Mouse (Mus musculus): ENCODE data around the gene Rsl1.
"Not testable (repeated sequence)": the region's sequence is repeated elsewhere in the genome, so short reads cannot be mapped to it uniquely, and the experiment has no call there.

The Rsl1 gene

DNA sequence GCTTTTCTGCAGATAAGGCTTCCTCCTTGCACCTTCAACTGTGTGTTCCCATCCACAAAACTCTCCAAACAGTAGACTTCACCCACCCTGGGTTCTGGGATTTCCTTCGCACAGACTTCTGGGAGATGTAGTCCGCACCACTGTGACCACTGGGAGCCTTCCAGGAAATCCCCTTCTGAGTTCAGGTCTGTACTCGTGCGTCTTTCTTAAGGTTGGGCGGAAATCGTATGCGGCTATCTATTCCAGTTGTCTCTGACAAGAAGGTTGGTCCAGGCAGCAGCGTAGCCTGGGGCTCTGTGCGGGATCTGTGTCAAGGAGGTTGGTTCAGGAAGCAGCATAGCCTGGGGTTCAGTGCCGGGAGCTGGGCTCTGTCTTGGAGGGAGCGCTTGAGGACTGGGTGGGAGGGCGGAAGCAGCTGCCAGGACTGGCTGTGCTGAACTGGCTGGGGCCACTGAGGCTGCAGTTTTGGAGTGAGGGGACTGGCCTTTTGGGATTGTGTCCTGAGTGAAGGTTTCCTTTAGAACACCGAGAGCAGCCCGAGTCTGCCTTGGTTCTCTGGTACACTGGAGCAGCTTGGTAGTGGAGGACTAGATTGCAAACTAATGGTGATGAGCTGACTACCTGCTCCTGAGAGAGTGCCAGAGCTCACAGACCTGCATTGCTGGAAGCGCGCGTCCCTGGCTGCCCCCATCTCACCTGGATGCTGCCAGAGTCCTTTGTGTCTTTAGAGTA lies at the start of gene Rsl1:
Gene Rsl1, plus strand, starts transcription at position 192 of the 732 bp plus-strand sequence.
- not testable (repeated sequence) for H3K27me3 ChIP-seq (ENCODE audit: control insufficient read depth, insufficient read depth, low read length, poor library complexity, severe bottlenecking); H3K36me3 ChIP-seq (ENCODE audit: control insufficient read depth, insufficient read depth, low read length, poor library complexity, severe bottlenecking)
- peak; percentile 87 for DNase-seq (ENCODE audit: low read depth, low spot score)

DNA sequence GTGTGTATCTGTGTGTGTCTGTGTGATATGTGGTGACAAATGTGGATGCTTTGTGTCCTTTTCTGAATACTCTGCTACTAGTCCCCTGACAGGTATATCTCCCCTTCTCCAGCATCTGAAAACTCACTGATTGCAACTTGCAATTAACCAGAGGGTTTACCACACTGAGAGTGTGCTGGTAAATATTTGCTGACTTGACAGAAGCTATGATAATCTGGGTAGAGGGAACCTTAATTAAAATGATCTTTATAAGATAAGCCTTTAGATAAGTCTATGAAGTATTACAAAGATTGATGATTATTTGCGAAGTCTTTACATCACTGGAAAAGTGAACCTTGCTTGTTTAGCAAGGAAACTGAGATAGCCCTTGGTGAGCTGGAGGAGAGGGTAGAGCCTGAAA lies 48.5 kb upstream of the Rsl1 start:
- DNase-seq (ENCODE audit: low read depth, low spot score): no peak
- Histone ChIP-seq H3K36me3 (ENCODE audit: control insufficient read depth, insufficient read depth, low read length, poor library complexity, severe bottlenecking) (no peaks in the 10 kb centered on the region), H3K27me3 (ENCODE audit: control insufficient read depth, insufficient read depth, low read length, poor library complexity, severe bottlenecking) (no peaks in the 10 kb centered on the region)

DNA sequence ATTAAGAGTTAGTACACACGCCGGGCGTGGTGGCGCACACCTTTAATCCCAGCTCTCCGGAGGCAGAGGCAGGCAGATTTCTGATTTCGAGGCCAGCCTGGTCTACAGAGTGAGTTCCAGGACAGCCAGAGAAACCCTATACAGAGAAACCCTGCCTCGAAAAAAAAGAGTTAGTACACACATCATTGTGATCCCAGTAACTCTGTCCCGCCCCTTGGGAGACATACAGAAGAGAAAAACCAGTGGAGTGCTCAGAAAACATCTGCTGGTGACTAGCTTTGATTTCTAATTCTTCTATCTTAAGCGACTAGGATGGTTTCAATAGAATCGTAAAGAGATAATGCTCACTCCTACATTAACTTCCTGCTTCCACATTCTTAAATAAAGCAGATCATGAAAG lies 45.5 kb upstream of the Rsl1 start:
- not testable (repeated sequence) for H3K27me3 ChIP-seq (ENCODE audit: control insufficient read depth, insufficient read depth, low read length, poor library complexity, severe bottlenecking); DNase-seq (ENCODE audit: low read depth, low spot score); H3K36me3 ChIP-seq (ENCODE audit: control insufficient read depth, insufficient read depth, low read length, poor library complexity, severe bottlenecking)

DNA sequence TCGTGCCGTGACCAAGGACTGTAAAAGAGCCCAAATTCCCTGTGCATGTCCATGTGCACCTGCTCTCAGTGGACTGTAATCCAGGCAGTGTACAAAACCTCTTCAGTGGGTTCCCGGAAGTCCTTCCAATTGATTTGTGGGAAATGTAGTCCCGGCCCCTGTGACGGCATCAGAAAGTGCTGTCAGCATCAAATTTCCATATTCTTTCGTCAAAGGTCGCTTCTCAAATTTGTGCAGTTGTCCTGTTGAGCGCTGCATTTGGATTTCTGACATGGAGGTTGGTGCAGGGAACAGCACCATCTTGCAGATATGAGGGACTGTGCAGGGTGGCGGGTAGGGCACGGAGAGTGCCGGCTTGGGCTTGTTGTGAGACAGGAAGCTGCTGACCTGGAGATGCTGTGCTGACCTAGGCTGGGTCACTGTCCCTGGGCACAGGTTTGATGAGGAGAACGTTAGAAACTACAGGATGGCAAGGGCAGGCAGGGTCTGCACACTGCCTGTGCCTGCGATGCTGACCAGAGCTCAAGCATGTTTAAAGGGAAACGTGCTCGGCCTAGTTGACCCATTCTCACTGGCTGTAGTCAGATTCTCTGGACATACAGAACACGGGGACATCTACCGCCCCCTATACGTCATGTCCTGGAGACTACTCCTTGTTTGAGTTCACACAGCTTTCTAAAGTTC lies 44.8 kb upstream of the Rsl1 start:
- peak; percentile 88 for DNase-seq (ENCODE audit: low read depth, low spot score)
- Histone ChIP-seq H3K27me3 (ENCODE audit: control insufficient read depth, insufficient read depth, low read length, poor library complexity, severe bottlenecking) (no peaks in the 10 kb centered on the region), H3K36me3 (ENCODE audit: control insufficient read depth, insufficient read depth, low read length, poor library complexity, severe bottlenecking) (no peaks in the 10 kb centered on the region)

DNA sequence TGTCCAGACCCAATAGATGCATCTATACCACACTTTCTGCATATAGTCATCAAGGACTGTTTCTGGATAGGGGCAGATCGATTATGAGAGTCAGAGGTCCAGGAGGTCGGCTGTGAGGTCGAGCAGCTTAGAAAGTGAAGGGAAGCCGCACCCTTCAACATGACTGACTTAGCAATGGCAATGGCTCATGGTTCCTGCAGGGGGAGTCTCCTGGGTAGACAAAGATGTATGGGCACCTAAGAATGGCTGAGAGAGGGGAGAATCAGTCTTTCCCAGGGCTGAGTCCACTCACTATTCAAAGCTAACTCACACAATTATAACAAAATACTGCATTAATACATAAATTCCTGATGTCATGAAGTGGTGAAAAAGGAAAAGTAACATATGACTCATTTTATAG lies 6.9 kb upstream of the Rsl1 start:
- not testable (repeated sequence) for H3K27me3 ChIP-seq (ENCODE audit: control insufficient read depth, insufficient read depth, low read length, poor library complexity, severe bottlenecking); H3K36me3 ChIP-seq (ENCODE audit: control insufficient read depth, insufficient read depth, low read length, poor library complexity, severe bottlenecking); DNase-seq (ENCODE audit: low read depth, low spot score)

DNA sequence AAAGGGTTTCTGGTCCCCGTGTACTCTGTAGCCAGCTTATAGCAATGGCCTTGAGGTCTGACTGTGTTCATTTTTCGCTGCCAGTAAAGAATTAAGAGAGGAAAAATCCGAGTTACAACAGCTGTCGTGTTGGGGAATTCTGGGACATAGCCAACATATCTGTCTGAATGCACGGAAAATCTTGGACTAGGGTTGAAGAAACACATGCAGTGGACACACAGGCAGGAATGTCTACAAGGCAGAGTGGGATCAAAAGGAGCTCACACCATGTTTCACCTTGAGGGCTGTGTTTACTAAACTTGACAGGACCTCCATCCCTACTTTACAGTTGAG lies 707 bp downstream of the Rsl1 start:
- H3K27me3 ChIP-seq (ENCODE audit: control insufficient read depth, insufficient read depth, low read length, poor library complexity, severe bottlenecking): no peaks in the 10 kb centered on the region
- peaks cover 5% of the 10 kb centered on the region; the same call in 1 of the 2 replicates for H3K36me3 ChIP-seq (ENCODE audit: control insufficient read depth, insufficient read depth, low read length, poor library complexity, severe bottlenecking)
- DNase-seq (ENCODE audit: low read depth, low spot score): no peak

DNA sequence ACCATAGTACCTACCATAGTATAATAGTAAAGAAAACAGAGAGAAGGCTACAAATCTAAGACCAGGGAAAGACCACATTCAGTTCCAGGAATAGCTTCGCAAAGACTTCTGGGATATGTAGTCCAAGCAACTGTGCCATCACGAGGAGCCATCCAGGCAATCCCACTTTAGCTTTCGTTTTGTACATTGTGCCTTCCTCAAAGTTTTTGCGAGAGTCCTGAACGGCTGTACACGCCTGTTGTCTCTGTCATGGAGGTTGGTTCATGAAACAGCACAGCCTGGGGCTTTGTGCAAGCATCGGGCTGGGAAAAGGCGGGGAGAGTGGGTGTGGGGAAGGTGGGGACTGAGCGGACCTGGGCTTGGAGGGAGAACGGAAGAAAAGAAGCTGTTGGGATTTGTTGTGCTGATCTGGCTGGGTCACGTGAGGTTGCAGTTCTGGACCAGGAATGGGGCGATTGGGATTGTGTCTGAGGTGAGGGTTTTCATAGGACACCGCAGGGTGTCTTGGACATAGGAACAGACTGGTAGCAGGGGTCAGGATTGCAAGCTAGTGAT lies 21.4 kb downstream of the Rsl1 start, which contains the start of gene Zfp455:
Gene Zfp455, plus strand, starts transcription at position 167 of the 555 bp plus-strand sequence.
- no peaks in the 10 kb centered on the region for H3K36me3 ChIP-seq (ENCODE audit: control insufficient read depth, insufficient read depth, low read length, poor library complexity, severe bottlenecking)
- peak; percentile 85 for DNase-seq (ENCODE audit: low read depth, low spot score)
- no peaks in the 10 kb centered on the region for H3K27me3 ChIP-seq (ENCODE audit: control insufficient read depth, insufficient read depth, low read length, poor library complexity, severe bottlenecking)

DNA sequence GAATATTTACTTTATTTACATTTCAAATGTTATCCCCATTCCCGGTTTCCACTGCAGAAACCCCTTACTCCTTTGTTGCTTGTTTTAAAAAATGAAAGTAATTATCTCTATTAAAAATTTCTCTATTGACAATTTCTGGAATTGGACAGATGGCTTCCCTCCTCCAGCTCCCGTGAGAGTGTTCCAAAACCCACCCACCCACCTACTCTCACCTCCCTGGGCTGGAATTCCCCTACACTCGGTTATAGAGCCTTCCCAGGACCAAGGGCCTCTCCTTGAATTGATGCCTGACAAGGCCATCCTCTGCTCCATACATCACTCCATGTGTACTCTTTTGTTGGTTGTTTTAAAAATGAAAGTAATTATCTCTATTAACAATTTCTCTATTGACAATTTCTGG lies 28.7 kb downstream of the Rsl1 start:
- DNase-seq (ENCODE audit: low read depth, low spot score): no peak
- no peaks in the 10 kb centered on the region for H3K36me3 ChIP-seq (ENCODE audit: control insufficient read depth, insufficient read depth, low read length, poor library complexity, severe bottlenecking)

DNA sequence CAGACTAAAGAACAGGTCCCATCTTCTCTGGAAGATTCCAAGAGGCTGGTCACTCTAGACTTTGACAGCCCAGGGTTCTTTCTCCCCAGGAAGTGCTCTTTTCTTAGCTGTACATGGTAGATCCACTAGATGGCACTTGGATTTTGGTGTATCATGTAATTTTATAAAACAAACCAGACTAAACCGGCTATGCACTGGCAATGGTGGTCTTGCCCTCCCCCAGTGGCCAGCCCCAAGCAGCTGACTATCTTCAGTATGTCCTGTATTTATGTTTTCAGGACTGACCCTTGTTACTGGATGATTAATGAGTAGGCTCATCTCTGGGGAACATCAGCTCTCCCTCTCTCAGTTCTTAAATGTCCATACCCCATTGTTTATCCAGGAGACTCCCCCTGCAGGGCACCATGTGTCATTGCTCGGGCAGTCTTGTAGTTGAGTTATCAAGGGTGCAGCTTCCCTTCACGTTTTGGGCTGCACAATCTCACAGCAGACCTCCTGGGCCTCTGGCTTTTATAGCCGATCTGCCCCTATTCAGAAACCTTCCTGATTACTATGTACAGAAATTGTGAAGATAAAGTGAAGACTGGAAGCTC lies 41.1 kb downstream of the Rsl1 start:
- peak; percentile 21 for DNase-seq (ENCODE audit: low read depth, low spot score)
- H3K36me3 ChIP-seq (ENCODE audit: control insufficient read depth, insufficient read depth, low read length, poor library complexity, severe bottlenecking): no peaks in the 10 kb centered on the region
- no peaks in the 10 kb centered on the region for H3K27me3 ChIP-seq (ENCODE audit: control insufficient read depth, insufficient read depth, low read length, poor library complexity, severe bottlenecking)

More for the DNA sequence above, 28.7 kb downstream of the Rsl1 start:
- H3K27me3 ChIP-seq (ENCODE audit: control insufficient read depth, insufficient read depth, low read length, poor library complexity, severe bottlenecking): no peaks in the 10 kb centered on the region
